Mouse (Mus musculus) hindbrain, embryonic 15.5 days (tissue): ENCODE data around the gene Rnf217. TPM values are rescaled to one million over a fixed set of nuclear protein-coding genes. Genes with fewer than 3 reads are reported as not detected.

Source experiments
- ATAC-seq: fragments of 200-750 bp; cut with Nextera tagmentation; 2 replicates; pipeline ENCODE4 v1.8.0; 2017; ENCODE audit warnings: low read depth, moderate number of reproducible peaks, moderate TSS enrichment; ENCODE audit not compliant: low FRiP score
- H3K27ac ChIP-seq: fragments of 300-500 bp; sonication (generic); replicated peaks from 2 replicates; pipeline ENCODE4 v1.5.1; 2015; ENCODE audit warnings: mild to moderate bottlenecking, inconsistent platforms
- H3K27me3 ChIP-seq: fragments of 300-500 bp; sonication (generic); 2 replicates; pipeline ENCODE4 v1.6.1; 2015; ENCODE audit warnings: control low read depth, inconsistent platforms
- H3K36me3 ChIP-seq: fragments of 300-500 bp; sonication (generic); 2 replicates; pipeline ENCODE4 v1.6.1; 2015; ENCODE audit warnings: control low read depth, inconsistent platforms
- H3K4me1 ChIP-seq: fragments of 300-500 bp; sonication (generic); replicated peaks from 2 replicates; pipeline ENCODE4 v1.6.1; 2015; ENCODE audit warnings: control low read depth, inconsistent platforms
- H3K4me2 ChIP-seq: fragments of 300-500 bp; sonication (generic); 2 replicates; pipeline ENCODE4 v1.6.1; 2015; ENCODE audit warnings: moderate library complexity, mild to moderate bottlenecking, inconsistent platforms
- H3K4me3 ChIP-seq: fragments of 300-500 bp; sonication (generic); 2 replicates; pipeline ENCODE4 v1.5.1; 2015; ENCODE audit warnings: mild to moderate bottlenecking, inconsistent platforms
- H3K9ac ChIP-seq: fragments of 300-500 bp; sonication (generic); 2 replicates; pipeline ENCODE4 v1.6.1; 2015; ENCODE audit warnings: inconsistent platforms
- H3K9me3 ChIP-seq: fragments of 300-500 bp; sonication (generic); 2 replicates; pipeline ENCODE4 v1.6.1; 2016; ENCODE audit warnings: control low read depth, inconsistent platforms
- WGBS: fragments of 180-500 bp; shearing (Covaris S2); methylation state at CpG from one replicate; pipeline ENCODE4 v1.1.7; 2015; 5-methylcytosine and 5-hydroxymethylcytosine counted together
- polyA plus RNA-seq: library from polyadenylated mRNA; unstranded; fragments of >200 nt; fragmentation: Nextera tagmentation; extraction: Ambion mirVana; gene quantifications from 2 replicates; pipeline ENCODE4 v1.2.1, GENCODE M21; 2015

Gene Rnf217
- polyA plus RNA-seq, 1 experiment from 2014 or later, result 1.9 TPM

DNA sequence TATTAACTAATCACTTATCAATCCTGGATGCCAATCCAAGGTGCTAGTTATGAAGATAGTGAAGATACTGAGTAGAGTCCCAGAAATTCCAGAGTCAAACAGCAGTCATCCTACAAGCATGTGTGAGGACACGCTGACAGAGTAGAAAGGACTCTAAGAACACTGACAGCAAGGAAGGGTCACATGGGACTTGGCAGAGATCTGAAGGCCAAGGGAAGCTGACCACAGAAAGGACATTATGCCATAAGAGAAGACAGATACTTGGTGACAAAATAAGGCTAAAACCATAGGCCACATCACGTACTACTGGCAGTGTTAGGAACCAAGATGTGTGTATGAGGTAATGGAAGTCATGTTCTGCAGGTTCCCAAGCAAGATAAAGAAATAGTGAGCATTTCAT is 11.1 kb downstream of the Rnf217 start:
- ATAC-seq, result no peak
- no peak overlapping the region for H3K27ac ChIP-seq
- peaks cover 9% of the 10 kb centered on the region for H3K4me1 ChIP-seq
- no peak overlapping the region for H3K9ac ChIP-seq
- no peaks in the 10 kb centered on the region for H3K27me3 ChIP-seq
- H3K36me3 ChIP-seq, result no peaks in the 10 kb centered on the region
- H3K4me3 ChIP-seq, result no peak overlapping the region
- no peak overlapping the region for H3K4me2 ChIP-seq
- no peaks in the 10 kb centered on the region for H3K9me3 ChIP-seq
- WGBS, result 87% methylated on average over 2 of the region's 2 CpGs

DNA sequence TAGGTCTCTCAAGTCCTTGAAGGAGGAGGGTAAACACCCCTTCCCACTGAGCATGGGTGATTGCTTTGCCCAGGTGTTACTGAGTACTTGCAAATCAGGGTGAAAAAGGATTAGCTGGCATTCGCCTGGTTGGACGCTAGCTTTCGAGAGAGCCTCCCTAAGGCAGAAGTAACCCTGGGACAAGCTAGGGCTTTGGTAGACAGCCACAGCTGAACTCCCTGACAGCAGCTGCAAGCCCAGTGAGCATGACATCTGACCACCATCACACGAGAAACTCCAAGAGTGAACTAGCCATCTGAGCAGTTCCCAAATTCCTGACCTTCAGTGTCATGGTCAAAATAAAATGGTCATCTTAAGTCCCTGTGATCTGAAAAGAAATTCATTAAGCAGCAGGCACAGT is 12.2 kb downstream of the Rnf217 start:
- Histone ChIP-seq H3K4me3 (no peak overlapping the region), H3K27ac (no peak overlapping the region), H3K9me3 (no peaks in the 10 kb centered on the region), H3K4me1 (peaks cover 19% of the 10 kb centered on the region), H3K36me3 (no peaks in the 10 kb centered on the region), H3K27me3 (no peaks in the 10 kb centered on the region), H3K4me2 (no peak overlapping the region), H3K9ac (no peak overlapping the region)
- no peak for ATAC-seq
- 55% methylated on average over 4 of the region's 4 CpGs for WGBS

DNA sequence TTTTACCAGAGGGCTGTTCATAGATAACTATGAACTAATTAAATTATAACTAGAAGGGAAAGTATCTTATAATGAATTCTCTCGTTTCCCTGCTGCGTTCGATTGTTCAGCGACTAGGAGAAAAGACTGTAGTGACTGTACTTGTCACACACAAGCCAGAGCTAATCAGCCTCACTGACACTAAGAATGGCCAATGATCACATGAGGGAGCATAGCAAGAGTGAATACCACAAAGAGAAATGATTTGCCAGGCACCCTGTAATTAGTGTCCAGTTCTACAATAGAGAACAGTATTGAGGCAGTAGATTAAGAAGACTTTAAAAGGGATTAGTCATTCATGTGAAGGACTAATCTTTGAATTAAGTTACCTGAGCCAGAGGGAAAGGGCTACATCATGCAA is 13.7 kb downstream of the Rnf217 start:
- Histone ChIP-seq H3K36me3 (no peaks in the 10 kb centered on the region), H3K4me1 (peaks cover 19% of the 10 kb centered on the region), H3K9me3 (no peaks in the 10 kb centered on the region), H3K27me3 (no peaks in the 10 kb centered on the region), H3K4me3 (no peak overlapping the region), H3K4me2 (no peak overlapping the region), H3K9ac (no peak overlapping the region), H3K27ac (no peak overlapping the region)
- 80% methylated on average over 4 of the region's 4 CpGs for WGBS
- no peak for ATAC-seq

DNA sequence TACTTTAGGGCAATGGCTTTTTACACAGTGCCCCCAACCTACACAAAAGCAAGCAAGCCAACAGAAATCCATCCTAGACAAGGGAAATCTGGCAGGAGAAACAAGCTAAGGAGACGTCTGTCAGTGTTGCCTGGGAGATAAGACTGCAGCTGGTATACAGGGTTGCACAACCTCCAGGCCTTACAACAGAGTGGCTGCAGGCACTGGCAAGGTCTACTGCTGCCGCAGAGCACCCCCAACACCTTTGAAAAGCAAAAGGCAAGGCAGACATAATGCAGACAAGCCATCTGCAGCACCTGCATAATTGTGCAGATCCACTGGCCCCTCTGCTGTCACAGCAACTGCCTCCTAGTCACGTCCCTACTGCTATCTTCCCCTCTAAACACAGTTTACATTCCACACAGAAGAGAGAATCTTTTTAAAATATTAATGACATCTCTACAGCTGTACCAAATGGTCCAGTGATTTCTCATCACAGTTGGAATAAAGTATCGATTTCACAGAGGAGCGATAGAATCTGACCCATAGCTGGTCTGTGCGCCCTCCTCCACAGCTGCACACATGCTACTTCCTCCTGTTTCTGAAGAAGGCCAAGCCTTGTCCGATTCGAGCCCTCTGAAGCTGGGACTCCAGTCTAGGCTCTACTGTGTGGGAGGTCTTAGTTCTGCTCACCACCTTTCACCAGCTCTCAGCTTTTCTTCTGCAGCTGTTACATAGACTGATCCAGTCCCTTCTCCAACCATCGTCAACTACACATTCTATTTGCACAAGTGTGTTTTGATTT is 16.1 kb downstream of the Rnf217 start:
- 35% methylated on average over 9 of the region's 9 CpGs for whole genome bisulfite sequencing
- Histone ChIP-seq H3K27ac (peak overlapping the region; percentile 78), H3K4me2 (peak overlapping the region; percentile 16; the same call in 1 of the 2 replicates), H3K9ac (no peak overlapping the region), H3K9me3 (no peaks in the 10 kb centered on the region), H3K36me3 (no peaks in the 10 kb centered on the region), H3K4me1 (peaks cover 19% of the 10 kb centered on the region), H3K4me3 (no peak overlapping the region), H3K27me3 (no peaks in the 10 kb centered on the region)
- peak; percentile 87 for ATAC-seq

DNA sequence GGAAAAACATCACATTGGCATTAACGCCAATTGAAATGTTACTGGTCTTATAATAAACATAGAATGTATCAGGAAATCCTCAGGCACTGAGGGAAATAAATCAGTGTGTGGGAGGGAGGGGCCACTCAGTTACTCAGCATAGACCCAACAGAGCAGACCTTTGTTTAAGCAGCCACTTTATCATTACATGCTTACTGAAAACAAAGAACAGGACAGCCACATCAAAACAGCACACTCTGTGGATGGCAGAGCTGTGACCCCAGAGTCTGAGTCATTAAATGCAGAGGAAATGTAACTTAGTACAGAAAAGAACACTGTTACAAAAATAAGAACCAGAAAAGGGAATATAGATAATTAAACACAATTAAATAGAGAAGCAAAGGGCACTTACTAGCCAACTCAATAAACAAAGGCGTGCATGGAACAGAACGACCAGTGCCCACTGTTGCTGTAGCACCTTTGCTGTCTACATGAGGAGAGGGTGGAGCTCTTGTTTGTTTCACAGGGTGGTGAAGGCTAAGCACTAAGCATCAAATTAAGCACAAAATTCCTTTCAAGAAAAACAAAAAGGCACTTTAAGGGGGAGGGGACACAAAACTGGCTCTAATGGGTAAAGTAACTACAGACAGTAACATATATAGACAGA is 16.8 kb downstream of the Rnf217 start:
- no peaks in the 10 kb centered on the region for H3K9me3 ChIP-seq

DNA sequence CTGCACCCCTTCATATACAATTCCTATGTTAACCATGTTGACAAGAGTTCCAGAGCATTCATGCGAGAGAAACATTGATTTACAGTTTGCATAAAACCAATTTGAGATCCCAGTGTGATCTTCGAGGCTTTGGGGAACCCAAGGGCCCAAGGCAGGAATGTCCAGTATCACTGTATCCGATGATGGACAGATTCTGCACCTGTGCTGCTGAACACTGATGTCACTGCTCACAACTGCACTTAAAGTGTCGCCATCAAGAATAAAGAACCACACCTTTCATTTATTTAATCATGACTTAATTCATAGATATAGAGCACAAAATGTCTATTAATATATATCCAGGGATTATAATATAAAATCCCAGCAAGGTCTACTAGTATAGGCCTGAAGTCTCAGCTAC is 28.3 kb downstream of the Rnf217 start:
- no peak for ATAC-seq
- no peaks in the 10 kb centered on the region for H3K9me3 ChIP-seq
- H3K4me2 ChIP-seq, result no peak overlapping the region
- no peaks in the 10 kb centered on the region for H3K36me3 ChIP-seq
- no peak overlapping the region for H3K27ac ChIP-seq
- WGBS, result 98% methylated on average over 4 of the region's 4 CpGs
- H3K9ac ChIP-seq, result no peak overlapping the region
- H3K4me1 ChIP-seq, result no peaks in the 10 kb centered on the region
- H3K27me3 ChIP-seq, result no peaks in the 10 kb centered on the region
- no peak overlapping the region for H3K4me3 ChIP-seq

More for the DNA sequence above, 16.8 kb downstream of the Rnf217 start:
- WGBS, result 43% methylated on average over 3 of the region's 3 CpGs
- H3K4me2 ChIP-seq, result peak overlapping the region; percentile 16; the same call in 1 of the 2 replicates
- peaks cover 19% of the 10 kb centered on the region for H3K4me1 ChIP-seq
- peak overlapping the region; percentile 78 for H3K27ac ChIP-seq
- no peak overlapping the region for H3K9ac ChIP-seq
- no peak overlapping the region for H3K4me3 ChIP-seq
- H3K27me3 ChIP-seq, result no peaks in the 10 kb centered on the region
- peak; percentile 57; the same call in 1 of the 2 replicates for ATAC-seq
- no peaks in the 10 kb centered on the region for H3K36me3 ChIP-seq

DNA sequence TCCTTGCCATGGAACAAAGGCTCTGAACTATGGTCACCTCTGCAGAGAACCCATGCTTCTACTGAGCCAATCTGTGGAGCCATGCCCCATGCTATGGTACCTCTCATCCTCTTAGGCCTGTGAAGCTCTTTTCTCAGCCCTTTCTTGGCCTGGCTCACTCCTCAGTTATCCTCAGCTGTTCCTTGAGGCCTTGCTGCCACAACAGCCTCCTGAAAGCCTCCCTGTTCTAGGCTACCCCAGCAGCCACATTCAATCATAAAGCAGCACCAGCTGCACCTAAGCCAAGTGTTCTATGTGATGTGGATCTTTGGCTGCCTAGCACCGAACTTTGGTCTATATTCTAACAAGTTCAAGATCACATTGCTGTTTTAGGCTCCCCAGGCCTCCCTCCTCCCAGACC is 28.9 kb downstream of the Rnf217 start:
- H3K9me3 ChIP-seq, result no peaks in the 10 kb centered on the region
- H3K4me1 ChIP-seq, result no peaks in the 10 kb centered on the region
- ATAC-seq, result no peak
- no peak overlapping the region for H3K9ac ChIP-seq
- no peaks in the 10 kb centered on the region for H3K27me3 ChIP-seq
- H3K4me3 ChIP-seq, result no peak overlapping the region
- H3K27ac ChIP-seq, result no peak overlapping the region
- no peaks in the 10 kb centered on the region for H3K36me3 ChIP-seq
- 100% methylated on average over 1 of the region's 1 CpGs for WGBS
- H3K4me2 ChIP-seq, result no peak overlapping the region

DNA sequence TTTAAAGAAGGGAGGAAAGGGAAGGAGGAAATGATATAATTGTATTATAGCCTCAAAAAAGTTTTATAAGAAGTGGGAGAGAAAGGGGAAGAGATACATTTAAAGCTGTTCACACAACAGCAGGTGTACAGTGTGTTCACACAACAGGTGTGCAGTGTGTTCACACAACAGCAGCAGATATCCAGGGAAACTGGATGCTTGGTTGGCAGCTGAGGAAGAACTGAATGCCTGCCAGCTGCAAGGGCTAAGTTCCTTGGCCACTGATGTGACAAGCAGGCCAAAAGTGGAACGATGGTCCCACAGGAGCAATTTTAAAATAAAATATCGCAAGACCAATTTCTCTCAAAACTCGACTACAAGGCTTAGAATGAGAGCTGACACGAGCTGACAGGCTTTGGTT is 35.7 kb downstream of the Rnf217 start:
- no peak overlapping the region for H3K9ac ChIP-seq
- H3K4me3 ChIP-seq, result no peak overlapping the region
- no peaks in the 10 kb centered on the region for H3K36me3 ChIP-seq
- H3K4me2 ChIP-seq, result no peak overlapping the region
- H3K27me3 ChIP-seq, result no peaks in the 10 kb centered on the region
- WGBS, result 89% methylated on average over 4 of the region's 4 CpGs
- no peak for ATAC-seq
- H3K27ac ChIP-seq, result no peak overlapping the region
- no peaks in the 10 kb centered on the region for H3K4me1 ChIP-seq
- no peaks in the 10 kb centered on the region for H3K9me3 ChIP-seq

DNA sequence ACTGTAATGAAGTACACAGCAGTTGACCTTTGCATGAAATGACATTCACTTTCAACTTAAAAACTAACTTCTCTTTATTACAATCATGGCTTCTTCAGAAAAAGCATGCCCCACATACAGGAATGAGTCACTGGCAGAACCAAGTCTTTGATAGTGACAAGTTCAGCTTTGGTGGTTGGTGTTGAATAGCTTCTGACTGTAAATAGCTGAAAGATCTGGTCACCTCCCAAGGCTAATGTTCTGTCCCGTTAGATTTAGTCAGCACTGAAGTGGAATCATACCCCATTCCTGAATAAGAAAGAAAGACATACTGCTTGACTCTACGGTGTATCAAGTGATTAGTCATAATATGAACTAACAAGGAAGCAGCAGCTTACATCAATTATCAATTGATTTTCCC is 51.7 kb downstream of the Rnf217 start:
- Histone ChIP-seq H3K4me1 (0 out of 2 replicates have a peak, but pooled peaks cover 4% of the 10 kb centered on the region), H3K27ac (no peak overlapping the region), H3K4me2 (no peak overlapping the region), H3K36me3 (no peaks in the 10 kb centered on the region), H3K4me3 (no peak overlapping the region), H3K9me3 (no peaks in the 10 kb centered on the region), H3K27me3 (no peaks in the 10 kb centered on the region), H3K9ac (no peak overlapping the region)
- no peak for ATAC-seq
- WGBS, result 90% methylated on average over 2 of the region's 2 CpGs

DNA sequence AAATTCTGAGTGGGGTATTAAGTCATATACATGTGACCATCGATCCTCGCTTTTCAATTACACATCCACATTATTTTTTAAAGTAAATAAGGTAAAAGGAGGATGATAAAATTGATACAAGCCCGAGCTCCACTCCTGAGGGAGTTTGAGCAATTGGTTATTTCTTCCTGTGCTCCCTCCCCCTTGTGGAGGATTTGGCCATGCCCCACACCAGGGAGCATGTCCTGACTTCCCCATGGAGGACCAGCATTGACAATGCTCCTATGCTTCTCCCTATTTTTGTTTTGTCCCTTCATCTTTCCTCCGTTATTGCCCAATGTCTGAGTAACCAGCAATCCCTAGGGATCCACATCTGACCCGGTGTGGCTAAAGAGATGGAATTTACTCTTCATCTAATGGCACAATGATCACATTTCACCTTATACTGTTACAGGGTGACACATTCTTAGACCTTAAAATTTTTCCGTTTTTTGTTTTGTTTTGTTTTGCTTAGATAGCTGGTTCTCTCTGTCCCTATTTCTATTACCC is 53.5 kb downstream of the Rnf217 start:
- no peak for ATAC-seq
- Histone ChIP-seq H3K36me3 (no peaks in the 10 kb centered on the region), H3K9me3 (no peaks in the 10 kb centered on the region), H3K4me1 (0 out of 2 replicates have a peak, but pooled peaks cover 4% of the 10 kb centered on the region), H3K4me2 (no peak overlapping the region), H3K27ac (no peak overlapping the region), H3K27me3 (no peaks in the 10 kb centered on the region), H3K9ac (no peak overlapping the region), H3K4me3 (no peak overlapping the region)
- WGBS, result 88% methylated on average over 6 of the region's 6 CpGs

DNA sequence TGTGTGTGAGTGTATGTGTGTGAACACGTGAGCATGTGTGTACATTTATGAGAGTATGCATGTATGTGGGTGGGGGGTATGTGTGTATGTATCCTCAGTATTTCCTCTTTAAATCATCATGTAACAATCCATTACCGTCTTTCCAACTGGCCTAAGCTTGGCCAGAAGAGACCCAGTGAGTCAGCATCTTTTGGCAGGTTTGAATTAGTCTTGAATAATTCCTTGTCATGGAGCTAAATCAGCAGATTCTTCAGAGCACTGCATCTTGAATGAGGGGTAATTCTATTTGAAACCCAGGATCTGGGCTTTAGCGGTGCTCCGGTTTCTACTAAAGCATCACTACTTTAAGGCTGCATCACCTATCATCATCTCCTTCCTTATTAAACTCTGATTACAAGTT is 55.7 kb downstream of the Rnf217 start:
- Histone ChIP-seq H3K4me1 (0 out of 2 replicates have a peak, but pooled peaks cover 4% of the 10 kb centered on the region), H3K4me3 (no peak overlapping the region), H3K27ac (no peak overlapping the region), H3K4me2 (no peak overlapping the region), H3K36me3 (no peaks in the 10 kb centered on the region), H3K9me3 (no peaks in the 10 kb centered on the region), H3K9ac (no peak overlapping the region), H3K27me3 (no peaks in the 10 kb centered on the region)
- 79% methylated on average over 4 of the region's 4 CpGs for WGBS
- ATAC-seq, result no peak

DNA sequence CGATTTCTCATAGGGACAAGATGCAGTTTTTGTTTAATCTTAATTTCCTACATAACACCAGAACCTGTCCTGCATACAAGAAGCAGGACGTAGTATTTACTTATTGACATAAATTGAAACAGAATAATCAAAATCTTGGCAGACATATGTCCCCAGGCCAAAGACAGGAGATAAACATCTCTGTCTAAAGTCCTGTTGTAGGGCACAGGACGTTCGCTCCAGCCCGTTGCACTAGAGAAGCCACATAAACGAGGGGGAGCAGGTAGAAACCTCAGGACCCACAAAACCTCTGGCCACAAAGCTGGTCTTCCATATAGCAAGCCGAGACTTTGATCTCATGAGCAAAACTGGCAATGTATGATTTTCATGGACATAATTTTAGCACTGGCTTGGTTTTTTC is 57.1 kb downstream of the Rnf217 start:
- 0 out of 2 replicates have a peak, but pooled peaks cover 4% of the 10 kb centered on the region for H3K4me1 ChIP-seq
- H3K4me3 ChIP-seq, result no peak overlapping the region
- no peak overlapping the region for H3K27ac ChIP-seq
- no peak overlapping the region for H3K9ac ChIP-seq
- H3K27me3 ChIP-seq, result no peaks in the 10 kb centered on the region
- H3K4me2 ChIP-seq, result no peak overlapping the region
- no peaks in the 10 kb centered on the region for H3K9me3 ChIP-seq
- H3K36me3 ChIP-seq, result no peaks in the 10 kb centered on the region
- 84% methylated on average over 7 of the region's 7 CpGs for WGBS
- no peak for ATAC-seq
